Mouse (Mus musculus) megakaryocyte, adult 5-6 weeks (primary cell): Measurements from ENCODE around the gene Asic1. TPM values are rescaled to one million over a fixed set of nuclear protein-coding genes. Genes with fewer than 3 reads are reported as not detected.
"Not testable (repeated sequence)": the region's sequence is repeated elsewhere in the genome, so short reads cannot be mapped to it uniquely, and the experiment has no call there.

Experiments used
- ATAC-seq: 2 replicates; pipeline ENCODE4 v1.8.0; 2016; ENCODE audit warnings: mild to moderate bottlenecking, inconsistent platforms; ENCODE audit not compliant: poor library complexity, severe bottlenecking
- total RNA-seq, 2 experiments: library from RNA; stranded (forward) in 1 of 2; stranded (reverse) in 1 of 2; fragments of 153-499, 151-499 nt in 1 of 2; fragments of 221-1000, 200-1000 nt in 1 of 2; gene quantifications; 2 replicates each; pipeline versions ENCODE4 v1.2.3 to v1.2.4; 2015 to 2017

Gene Asic1
- total RNA-seq, 2 experiments from 2014 or later = 0.11 TPM; not detected in 1

DNA sequence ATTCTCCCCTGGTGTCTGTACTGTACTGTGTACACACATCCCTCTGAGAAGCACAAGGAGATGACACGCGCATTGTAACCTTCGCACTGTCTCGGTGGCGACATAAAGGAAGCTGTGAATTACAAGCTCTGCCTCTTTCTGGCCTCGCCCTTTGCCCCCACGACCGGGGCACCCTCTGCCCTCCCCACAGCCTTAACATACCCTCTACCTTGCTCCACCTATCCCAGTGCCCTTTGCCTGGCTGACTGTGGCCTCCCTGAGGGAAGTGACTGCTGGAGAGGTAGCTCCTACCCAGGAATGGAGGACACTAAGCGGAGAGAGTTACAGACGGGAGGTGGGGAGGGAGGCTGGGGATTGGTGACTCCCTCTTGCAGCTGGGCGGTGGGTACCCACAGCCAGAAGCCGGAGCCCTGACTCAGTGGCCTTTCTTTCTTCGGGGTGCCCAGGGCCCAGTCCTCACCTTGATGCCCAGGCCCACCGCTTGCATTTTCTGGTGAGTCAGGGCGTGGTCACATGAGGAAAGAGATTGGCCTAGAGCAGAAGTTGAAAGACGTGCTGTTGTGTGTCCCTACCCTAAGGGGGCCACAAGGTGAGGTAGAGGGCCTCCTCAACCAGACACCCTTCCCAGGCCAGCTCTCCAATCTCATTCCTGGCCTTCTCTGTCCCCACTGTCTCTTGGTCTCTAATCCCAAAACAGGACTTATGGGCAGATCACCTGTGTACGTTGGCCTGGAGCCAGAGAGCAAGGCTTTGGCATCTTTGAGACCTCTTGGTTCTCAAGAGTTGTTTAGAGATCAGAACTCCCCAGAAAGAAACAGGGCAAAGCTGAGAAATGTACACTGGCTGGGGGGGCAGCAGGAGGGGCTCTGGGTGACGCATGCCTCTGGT, 30.3 kb downstream of the Asic1 start:
- no peak for ATAC-seq

DNA sequence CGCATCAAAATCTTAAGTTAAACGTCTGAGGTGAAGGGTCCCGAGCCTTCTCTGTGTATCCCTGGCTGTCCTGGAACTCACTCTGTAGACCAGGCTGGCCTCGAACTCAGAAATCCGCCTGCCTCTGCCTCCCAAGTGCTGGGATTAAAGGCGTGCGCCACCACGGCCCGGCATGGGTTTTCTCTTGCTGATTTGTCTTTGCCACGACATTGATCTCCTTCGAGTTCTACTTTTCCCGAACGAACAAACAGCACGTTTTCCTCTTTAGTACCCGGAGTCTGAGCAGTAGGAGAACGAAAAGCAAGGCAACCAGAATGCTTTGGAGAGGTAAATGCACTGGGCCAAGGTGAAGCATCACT, 31.5 kb downstream of the Asic1 start:
- not testable (repeated sequence) for ATAC-seq

DNA sequence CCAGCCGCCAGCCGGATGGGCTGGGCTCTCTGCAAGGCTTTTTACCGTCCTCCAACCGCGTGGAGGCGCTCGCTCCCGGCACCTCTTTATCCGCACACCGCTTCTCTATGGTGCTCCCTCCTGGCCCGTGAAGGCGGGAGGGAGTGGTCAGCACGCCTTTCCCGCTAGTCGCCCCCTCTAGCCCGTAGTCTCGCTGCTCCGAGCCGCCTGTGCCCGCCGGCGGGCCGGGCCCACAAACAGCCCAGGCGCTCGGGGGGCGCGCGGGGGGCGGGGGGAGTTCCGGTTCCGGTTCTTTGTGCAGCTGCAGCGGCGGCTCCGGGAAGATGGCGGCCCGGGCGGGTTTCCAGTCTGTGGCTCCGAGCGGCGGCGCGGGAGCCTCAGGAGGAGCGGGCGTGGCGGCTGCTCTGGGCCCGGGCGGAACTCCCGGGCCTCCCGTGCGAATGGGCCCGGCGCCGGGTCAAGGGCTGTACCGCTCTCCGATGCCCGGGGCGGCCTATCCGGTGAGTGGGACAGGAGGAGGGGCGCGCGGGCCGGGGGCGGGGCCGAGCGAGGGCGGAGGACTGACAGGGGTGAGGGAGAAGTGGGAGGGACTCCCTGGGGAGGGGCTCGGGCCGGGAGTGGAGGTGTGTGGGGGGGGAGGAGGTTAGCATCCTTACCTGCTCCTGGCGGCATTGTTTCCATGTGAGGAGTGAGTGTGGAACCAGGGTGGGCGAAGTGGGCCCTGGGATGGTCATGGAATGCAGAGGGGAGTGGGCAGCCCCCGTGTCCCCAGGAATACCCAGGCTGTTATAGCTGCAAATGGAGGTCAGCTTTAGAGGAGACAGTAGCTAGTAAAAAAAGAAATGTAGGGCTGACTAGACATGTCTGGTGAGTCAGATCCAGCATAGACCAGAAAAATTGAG, 32.1 kb downstream of the Asic1 start, which contains the start of gene Smarcd1:
Gene Smarcd1, plus strand, starts transcription at position 131 of the 902 bp plus-strand sequence.
- peak; percentile 89 for ATAC-seq

DNA sequence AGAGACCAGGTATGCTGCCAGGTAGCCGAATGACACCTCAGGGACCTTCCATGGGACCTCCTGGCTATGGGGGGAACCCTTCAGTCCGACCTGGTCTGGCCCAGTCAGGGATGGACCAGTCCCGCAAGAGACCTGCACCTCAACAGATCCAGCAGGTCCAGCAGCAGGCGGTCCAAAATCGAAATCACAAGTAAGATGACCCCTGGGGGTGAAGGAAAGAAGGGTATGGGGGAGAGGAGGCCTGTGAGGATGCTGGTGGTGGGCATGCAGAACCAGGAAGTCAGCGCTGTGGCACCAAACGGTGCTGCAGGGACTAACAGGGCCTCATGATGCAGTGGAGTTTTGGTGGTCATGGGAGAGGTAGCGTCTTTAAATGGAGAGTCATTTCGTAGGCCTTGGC, 32.9 kb downstream of the Asic1 start:
- no peak for ATAC-seq

DNA sequence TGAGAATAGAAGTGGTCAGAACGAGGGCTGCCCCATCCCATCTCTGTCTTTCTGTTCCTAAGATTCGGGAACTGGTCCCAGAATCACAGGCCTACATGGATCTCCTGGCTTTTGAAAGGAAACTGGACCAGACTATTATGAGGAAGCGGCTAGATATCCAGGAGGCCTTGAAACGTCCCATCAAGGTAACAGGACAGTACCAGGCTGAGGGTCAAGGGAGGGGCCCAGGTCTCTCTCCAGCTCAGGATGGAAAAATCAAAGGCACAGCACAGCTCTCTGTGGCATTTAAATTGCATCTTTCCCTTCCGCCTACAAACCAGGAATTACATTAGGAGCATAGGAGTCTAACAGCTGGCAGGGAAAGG, 33.5 kb downstream of the Asic1 start:
- no peak for ATAC-seq

DNA sequence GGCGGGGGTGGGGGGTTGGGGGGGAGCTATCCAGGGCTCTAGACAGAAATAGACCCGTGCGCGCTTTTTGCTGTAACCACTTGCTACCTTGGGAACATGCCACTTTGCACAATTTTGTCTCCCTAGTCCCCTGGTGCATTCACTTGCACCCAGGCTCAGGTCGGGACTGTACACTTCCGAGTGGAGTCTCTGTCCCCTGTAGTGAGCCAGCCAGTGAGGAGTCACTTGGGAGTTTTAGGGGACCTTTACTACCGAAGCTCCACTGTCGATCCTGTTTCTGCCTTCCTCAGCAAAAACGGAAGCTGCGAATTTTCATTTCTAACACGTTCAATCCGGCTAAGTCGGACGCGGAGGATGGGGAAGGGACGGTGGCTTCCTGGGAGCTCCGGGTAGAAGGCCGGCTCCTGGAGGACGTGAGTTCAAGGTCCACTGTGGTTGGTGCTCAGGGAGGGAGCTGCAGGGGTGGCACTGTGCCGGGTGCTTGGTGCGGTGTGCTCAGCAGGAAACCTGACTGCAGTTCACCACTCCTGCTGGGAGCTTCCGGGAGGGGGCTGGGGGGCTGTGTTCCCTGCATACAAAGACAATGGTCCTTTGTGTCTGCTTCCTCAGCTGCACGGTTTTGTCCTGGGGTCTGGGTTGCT, 34.0 kb downstream of the Asic1 start:
- ATAC-seq = no peak

DNA sequence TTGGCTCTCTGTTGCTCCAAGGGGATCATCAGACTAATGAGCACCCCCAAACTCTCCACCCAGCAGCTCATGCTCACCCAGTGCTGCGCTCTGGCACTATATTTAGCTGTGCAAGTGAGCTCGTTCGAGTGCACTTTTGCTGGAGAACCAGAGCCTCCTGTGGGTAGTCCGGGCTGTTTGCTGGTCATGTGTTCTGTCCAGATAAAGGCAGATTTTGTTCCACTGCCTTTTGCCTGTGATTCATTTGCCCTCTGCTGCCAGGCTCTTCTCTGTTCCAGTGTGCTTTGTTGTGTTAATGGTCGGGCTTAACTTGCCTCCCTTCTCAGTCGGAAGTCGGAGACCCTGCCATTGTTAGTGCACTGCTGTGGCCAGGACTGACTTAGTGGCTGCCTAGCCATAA, 34.7 kb downstream of the Asic1 start:
- ATAC-seq = no peak

DNA sequence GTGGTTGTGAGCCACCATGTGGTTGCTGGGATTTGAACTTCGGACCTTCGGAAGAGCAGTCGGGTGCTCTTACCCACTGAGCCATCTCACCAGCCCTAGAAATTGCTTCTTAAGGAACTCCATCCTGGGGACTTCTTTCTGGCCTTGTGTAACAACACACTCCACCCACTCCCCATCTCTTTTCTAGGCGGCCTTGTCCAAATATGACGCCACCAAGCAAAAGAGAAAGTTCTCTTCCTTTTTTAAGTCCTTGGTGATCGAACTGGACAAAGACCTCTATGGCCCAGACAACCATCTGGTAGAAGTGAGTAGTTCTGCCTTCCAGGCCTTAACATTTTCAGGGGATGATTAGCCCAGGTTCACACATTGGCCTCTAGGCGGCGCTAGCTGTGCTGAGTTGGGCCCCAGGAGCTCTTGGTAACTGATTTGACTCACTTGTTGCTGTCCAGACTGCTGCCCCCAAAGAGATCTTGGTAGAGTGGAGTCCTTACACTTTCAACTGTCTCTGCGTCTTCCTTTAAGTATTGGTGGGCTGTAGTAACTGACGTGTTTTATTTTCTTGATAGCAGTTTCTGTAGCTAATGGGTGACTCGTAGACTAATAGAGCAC, 35.4 kb downstream of the Asic1 start, which contains the start of gene Gm17349:
Gene Gm17349, minus strand, starts transcription at position 51 of the 609 bp plus-strand sequence.
- ATAC-seq = peak; percentile 51

DNA sequence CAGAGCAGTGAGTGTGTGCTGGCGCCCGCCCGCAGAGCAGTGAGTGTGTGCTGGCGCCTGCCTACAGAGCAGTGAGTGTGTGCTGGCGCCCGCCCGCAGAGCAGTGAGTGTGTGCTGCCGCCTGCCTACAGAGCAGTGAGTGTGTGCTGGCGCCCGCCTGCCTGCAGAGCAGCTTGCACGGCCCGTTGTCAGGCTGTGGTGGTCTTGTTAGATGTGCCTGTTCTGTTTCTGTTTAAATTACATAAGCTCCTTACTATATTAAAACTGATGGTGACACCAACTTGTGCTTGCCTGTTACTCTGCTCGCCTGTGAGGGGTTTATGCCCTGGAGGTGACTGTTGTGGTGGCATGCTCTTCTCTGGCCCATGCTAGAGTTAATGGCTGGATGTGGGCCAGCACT, 38.0 kb downstream of the Asic1 start:
- ATAC-seq = no peak

DNA sequence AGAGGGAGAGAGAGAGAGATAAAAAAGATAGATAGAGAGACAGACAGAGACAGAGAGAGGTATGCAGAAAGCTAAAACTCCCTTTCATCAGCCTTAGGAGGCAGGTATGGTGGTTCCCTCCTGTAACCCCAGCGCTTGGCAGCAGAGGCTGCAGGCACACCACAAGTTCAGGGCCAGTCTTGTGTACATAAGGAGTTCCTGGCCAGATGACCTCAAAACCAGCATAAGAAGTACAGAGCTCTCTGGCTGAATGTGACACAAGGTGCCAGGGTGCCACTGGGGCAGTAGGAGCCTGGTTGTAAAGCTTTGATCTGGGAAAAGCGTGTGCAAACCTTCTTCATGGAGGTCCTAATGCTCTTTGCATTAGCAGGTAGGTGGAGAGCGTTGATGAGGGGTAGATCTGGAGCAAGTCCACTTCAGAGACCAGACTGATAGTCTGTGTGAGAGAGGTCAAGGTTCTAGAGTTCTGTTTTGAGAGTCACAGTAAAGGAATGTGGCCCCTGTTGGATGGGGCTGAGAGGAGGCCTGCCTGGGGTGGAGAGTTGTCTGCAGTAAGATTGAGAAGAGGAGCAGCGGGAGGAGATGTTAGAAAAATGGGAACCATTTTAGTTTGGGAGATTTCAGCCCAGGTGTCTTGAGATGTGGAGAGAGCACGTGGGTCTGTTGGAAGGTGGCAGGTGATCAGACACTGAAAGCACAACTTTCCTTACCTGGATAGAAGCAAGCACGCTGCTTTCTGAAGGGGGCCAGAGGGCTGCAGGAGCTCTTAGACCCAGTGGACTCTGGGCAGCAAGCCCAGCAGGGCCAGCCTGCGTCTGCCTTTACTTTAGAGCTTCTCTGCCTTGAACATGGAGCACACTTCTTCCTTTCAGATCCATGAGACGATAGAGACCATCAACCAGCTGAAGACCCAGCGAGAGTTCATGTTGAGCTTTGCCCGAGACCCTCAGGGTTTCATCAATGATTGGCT, 40.3 kb downstream of the Asic1 start:
- no peak for ATAC-seq

DNA sequence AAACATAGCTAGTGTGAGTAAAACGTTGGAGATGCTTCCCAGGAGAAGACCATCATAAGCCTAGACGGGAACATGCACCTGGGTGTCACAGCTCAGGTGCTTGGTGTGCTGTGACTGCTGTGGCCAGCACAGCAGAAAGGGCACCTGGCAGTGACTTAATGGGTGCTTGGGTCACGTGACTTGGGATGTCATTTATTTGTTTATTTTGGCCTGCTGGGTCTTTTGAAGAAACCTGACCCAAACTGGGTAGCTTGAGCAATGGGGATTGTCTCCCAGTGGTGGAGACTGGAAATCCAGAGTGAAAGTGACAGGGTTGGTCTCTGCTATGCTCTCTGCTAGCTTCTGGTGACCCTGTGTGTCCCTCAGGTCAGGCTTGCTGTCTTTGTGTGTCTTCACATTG, 41.3 kb downstream of the Asic1 start:
- ATAC-seq = no peak

DNA sequence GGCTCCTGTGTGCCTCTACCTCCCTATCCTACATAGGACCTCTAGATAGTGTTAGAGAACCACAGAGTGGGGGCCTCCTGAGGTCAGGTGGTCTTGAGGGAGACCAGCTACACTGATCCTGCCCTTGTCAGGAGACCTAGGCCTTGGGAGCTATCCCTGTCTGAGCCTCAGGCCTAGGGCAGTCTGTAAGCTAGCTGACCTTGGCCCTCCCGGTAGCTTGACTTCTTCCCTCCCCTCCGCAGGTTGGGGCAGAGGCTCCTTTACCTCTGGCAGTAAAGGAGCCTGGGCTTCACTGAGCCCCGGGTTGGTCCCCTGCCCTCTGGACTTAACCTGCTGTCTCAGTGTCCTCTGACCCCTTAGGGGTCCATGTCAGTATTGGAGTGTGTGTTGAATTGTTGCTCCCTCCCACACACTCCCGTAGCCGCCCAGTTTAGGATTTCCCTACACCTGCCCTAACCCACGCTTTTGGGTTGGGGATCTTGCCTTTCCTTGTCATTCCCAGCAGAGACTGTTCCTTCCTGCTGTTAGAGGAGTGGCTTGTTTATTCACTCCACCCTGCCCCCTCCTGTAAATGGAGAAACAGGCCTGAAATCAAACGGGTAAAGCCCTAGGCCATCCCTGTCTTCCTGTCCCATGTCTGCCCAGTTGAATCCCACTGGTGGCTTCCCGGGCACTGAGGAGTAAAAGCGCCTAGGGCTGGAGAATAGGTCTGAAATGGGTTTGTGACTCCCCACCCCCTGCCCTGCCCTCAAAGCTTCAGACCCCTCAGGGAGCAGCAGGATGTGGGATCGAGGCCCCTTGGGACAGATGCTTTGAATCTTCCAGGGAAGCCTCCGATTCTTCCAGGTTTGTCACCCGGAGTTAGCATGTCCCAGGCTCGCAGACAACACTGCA, 42.7 kb downstream of the Asic1 start:
- no peak for ATAC-seq

DNA sequence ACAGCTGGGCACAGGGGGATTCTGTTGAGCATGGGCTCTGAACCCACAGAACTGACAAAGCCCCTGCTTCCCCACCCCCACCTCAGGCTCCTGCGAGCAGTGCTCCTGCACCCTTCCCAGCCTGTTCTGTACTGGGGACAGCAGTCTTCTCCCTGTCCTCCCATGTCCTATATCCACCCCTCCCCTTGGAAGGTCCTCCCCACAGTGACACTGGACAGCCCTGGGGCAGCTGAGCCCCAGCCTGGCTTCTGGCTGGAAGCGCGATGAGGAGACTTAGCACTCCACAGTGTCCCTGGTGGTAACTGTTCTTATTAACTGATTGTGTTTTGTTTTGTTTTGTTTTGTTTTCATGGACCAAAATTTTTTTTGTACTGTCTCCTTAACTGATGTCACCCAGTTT, 43.4 kb downstream of the Asic1 start:
- no peak for ATAC-seq

DNA sequence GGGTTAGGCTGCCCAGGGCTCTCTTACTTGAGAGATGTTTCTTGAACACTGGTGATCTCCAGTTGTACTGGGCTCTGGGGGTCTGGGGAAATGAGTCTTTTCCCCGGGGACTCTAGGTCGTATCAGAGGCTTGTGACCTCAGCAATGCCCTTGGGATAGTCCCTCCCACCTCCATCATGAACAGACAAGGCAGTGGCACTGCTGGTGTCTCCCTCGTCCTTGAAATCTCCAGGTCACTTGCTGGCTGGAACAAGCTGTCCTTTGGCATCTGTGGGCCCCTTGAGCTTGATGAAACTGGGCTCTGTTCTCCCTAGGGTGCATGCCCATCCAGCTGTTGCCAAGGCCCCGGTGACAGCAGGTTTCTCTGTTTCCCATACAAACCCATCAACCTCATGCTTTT, 44.0 kb downstream of the Asic1 start:
- no peak for ATAC-seq

DNA sequence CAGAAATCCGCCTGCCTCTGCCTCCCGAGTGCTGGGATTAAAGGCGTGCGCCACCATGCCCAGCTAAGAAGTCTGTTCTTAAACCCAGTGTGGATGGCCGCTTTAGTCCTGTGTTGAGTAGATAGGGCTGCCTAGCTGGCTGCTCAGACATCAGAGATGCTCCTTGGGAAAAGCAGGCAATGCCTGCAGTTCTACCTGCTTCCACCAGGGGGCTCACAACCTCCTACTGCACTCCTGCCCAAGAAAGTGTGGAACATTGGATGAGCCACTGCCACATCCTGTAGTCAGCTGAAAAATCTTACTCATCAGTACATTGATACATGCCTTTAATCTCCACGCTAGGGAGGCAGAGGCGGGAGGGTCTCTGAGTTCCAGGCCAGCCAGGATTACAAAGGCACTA, 44.7 kb downstream of the Asic1 start:
- peak; percentile 84 for ATAC-seq

DNA sequence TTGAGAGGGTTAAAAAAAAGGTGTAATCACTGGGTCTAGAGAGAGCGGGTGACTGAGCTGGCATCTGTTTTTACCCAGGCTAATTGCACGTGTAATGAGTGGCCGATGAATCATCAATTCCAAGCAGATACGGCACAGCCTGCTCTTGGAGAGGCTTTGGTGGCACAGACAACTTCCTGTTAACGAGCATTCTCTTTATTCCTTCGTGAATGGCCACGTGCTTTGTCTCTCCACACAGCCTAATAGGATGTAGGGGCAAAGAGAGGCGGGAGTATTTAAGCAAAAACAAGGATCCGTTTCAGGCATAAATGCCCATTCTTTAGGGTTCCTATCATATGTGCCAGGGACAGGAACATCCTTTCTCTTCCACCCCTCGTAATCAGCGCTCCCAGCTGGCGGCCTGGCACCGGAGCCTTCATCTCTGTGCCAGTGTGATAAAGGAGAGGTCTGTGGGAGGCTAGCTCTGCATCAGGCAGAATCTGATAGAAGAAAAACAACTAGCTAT, 45.2 kb downstream of the Asic1 start:
- no peak for ATAC-seq

DNA sequence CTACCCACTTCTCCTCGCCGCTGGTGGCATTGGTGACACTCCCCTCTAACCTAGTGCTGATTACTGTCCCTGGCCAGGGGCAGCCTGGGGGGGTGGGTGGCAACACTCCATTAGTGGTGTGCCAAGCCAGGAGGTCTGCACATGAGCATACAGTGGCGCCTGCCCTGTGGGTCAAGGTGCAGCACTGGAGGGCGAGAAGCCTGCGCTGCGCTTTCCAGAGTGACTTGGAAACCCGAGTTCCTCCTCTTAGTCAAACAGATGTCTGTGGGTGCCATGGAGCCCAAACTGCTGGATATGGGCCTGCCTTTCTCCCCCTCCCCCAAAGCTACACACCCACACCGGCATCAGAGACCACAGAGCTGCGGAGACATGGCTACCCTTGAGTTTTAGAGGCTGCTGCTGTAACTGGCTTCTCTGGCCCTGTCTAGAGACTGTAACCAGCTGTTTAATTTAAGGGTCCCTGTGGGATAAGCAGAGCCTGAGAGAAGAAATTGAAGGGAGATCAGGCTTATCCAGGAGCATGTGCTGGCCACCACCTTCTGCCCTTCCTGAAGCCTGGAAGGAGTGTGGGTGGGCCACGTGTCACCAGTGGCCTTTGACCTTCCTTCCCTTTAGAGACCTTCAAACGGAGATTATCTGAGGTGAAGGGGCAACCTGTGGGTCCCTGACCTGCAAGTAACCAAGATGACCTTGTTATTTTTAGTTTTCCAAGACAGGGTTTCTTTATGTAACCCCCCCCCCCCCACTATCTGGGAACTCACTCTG, 46.0 kb downstream of the Asic1 start:
- ATAC-seq = no peak

DNA sequence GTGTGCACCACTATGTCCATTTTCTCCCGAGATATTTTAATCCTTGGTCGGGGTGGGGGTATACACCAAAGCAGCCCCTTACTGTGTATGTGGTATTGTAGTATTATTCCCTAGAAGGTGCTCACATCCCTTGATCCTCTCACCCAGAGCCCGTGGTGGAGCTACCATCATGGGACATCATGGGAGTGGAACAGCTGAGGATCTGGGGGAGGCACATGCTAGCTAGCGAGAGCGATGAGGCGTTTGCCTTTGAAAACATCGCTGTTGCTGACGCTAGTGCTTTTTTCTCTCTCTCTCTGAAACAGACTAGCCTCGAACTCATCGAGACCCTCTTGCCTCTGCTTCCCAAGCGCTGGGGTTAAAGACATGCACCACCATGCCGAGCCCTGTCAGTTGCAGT, 46.6 kb downstream of the Asic1 start:
- ATAC-seq = no peak
